Mouse (Mus musculus) urinary bladder, postnatal 4 days (tissue): ENCODE measurements around the gene Tmem59.

Experiments
- DNase-seq, 2 experiments: peaks; one replicate each; pipeline ENCODE4 v3.0.0; 2021 to 2022; ENCODE audit warnings: low spot score in 2 of 2

Tmem59 gene

GRCm38 (mm10) chr4:107238253-107238652, 60.1 kb downstream of the Tmem59 start:
- DNase-seq, result no peak

- no peak for DNase-seq
Measured at GRCm38 (mm10) chr4:107240196-107240595, 62.0 kb downstream of the Tmem59 start.

GRCm38 (mm10) chr4:107243365-107244333, 65.5 kb downstream of the Tmem59 start:
- no peak for DNase-seq

- DNase-seq, result no peak
Measured at GRCm38 (mm10) chr4:107245368-107245767, 67.2 kb downstream of the Tmem59 start.

GRCm38 (mm10) chr4:107246040-107246439, 67.8 kb downstream of the Tmem59 start:
- no peak for DNase-seq

- DNase-seq, result no peak
Measured at GRCm38 (mm10) chr4:107247110-107247509, 68.9 kb downstream of the Tmem59 start.

GRCm38 (mm10) chr4:107248061-107248460, 69.9 kb downstream of the Tmem59 start:
- DNase-seq, result no peak

- no peak for DNase-seq
Measured at GRCm38 (mm10) chr4:107249471-107249870, 71.3 kb downstream of the Tmem59 start.

GRCm38 (mm10) chr4:107250494-107250893, 72.3 kb downstream of the Tmem59 start:
- DNase-seq, result no peak
